ENCODE assay signal across 13 mouse cellular contexts in the genomic region with DNA sequence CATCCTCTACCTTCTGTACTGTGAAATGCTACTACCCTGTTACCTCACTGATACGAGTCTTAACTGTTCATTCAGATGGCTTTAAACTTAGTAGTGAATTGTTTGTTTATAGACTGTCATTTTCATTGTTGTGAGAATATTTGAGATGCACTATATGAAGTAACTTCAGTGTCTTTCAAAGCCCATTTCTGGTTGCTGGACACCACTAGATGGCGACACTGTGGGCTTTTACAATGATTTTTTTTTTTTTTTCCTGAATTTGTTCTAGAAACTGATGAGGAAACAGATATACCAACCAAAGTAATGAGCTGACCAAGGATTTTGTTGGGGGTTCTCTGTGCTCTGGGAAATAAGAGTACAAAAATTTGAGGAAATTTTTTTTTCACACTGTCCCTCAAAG. TPM values are rescaled to one million over a fixed set of nuclear protein-coding genes. Genes with fewer than 3 reads are reported as not detected.
DNase-seq lines count a peak whose midpoint lies in the region; ATAC-seq and TF ChIP-seq lines count a peak whose summit lies in the region.
"Had no signal": no experiment of that assay in that cellular context is flagged by ENCODE, and none has a peak within 500 bp of the region (broad histone marks: within the 10 kb centered on the region; RNA-seq: fewer than 3 reads in every experiment).

No protein-coding gene starts in this region.

- no peak overlapping the region for H3K27ac ChIP-seq in left cerebral cortex, adult 2 months
- H3K27ac ChIP-seq: forebrain, embryonic 15.5 days; neural tube, embryonic 15.5 days had no signal

- intact Hi-C loops in left cerebral cortex, adult 2 months (cut with DNase I): no loop called here
- intact Hi-C loops in left cerebral cortex, postnatal 36 days (cut with DNase I): no loop called here

- TF ChIP-seq CTCF in left cerebral cortex, adult 2 months (IDR thresholded peaks at IDR 0.05): peak; percentile 74

- peak; percentile 50 for DNase-seq in embryo, embryonic 10.5 days (ENCODE audit: low spot score)
- DNase-seq in embryo, embryonic 10 days (ENCODE audit: low spot score): no peak
- DNase-seq in left cerebral cortex, adult 2 months (ENCODE audit: extremely low spot score in 1 of 2, low spot score in 2 of 2): no peak
- no peak for DNase-seq in left cerebral cortex, postnatal 36 days (ENCODE audit: low spot score in 2 of 2)
- DNase-seq in 416B (ENCODE audit: low read depth): peak; percentile 59
- peak; percentile 49 for DNase-seq in brain, adult 2 months (ENCODE audit: low read depth, low spot score)
- DNase-seq: spleen, adult 18-20 months had no signal

- no peak overlapping the region for H3K4me3 ChIP-seq in left cerebral cortex, adult 2 months
- H3K4me3 ChIP-seq: forebrain, embryonic 15.5 days; neural tube, embryonic 15.5 days had no signal

- ATAC-seq in inflammation-experienced regulatory T-cells, adult 6 months: no peak
- no peak for ATAC-seq in activated CD4-positive, CD25-positive, alpha-beta regulatory T cell, adult 4 months
- ATAC-seq: forebrain, embryonic 15.5 days had no signal

RNA-seq across cellular contexts. Expression of a gene that starts 8.9 kb away (rescaled TPM):
- 1 to 10 TPM; 6.5 to 8.5 TPM for total RNA-seq in left cerebral cortex, adult 2 months (2021)
- total RNA-seq in left cerebral cortex, postnatal 36 days (2021): 1 to 10 TPM; 5.4 to 5.9 TPM
- under 1 TPM in 1 of 3 experiments, not detected in 2; 0.26 TPM for polyA plus RNA-seq in inflammation-experienced regulatory T-cells, adult 6 months (2017; shearing (Covaris generic))
- under 1 TPM in 1 of 2 experiments, not detected in 1; 0.26 TPM for polyA plus RNA-seq in activated CD4-positive, CD25-positive, alpha-beta regulatory T cell, adult 4 months (2017; shearing (Covaris generic))
- total RNA-seq: common myeloid progenitor, adult 5-6 weeks; megakaryocyte, adult 5-6 weeks had no signal

RNA-seq across cellular contexts. Expression of a gene that starts 49.2 kb away (rescaled TPM):
- 100 to 1,000 TPM; 278 to 282 TPM for total RNA-seq in left cerebral cortex, adult 2 months (2021)
- 100 to 1,000 TPM; 294 to 308 TPM for total RNA-seq in left cerebral cortex, postnatal 36 days (2021)
- 1 to 10 TPM; 4.4 to 5.8 (median 4.8) TPM for polyA plus RNA-seq in inflammation-experienced regulatory T-cells, adult 6 months (2017; shearing (Covaris generic))
- polyA plus RNA-seq in activated CD4-positive, CD25-positive, alpha-beta regulatory T cell, adult 4 months (2017; shearing (Covaris generic)): 1 to 10 TPM; 3.7 to 3.8 TPM

Comparison
In these comparisons a context has a peak if more than half of its experiments do, and no peak if none do; other contexts are left out.
1. DNase-seq: peak in embryo, embryonic 10.5 days (single experiment), 416B (single experiment) and brain, adult 2 months (single experiment); none in embryo, embryonic 10 days (single experiment), left cerebral cortex, adult 2 months (0 of 2) and left cerebral cortex, postnatal 36 days (0 of 2).